Mouse (Mus musculus) CD4-positive, CD25-positive, alpha-beta regulatory T cell, adult 2 months (primary cell): ENCODE results near the gene Trip12.

Source experiments
- DNase-seq: peaks from one replicate; pipeline ENCODE4 v3.0.0-alpha.2; 2012; ENCODE audit warnings: low read depth, low spot score

The Trip12 gene

DNA sequence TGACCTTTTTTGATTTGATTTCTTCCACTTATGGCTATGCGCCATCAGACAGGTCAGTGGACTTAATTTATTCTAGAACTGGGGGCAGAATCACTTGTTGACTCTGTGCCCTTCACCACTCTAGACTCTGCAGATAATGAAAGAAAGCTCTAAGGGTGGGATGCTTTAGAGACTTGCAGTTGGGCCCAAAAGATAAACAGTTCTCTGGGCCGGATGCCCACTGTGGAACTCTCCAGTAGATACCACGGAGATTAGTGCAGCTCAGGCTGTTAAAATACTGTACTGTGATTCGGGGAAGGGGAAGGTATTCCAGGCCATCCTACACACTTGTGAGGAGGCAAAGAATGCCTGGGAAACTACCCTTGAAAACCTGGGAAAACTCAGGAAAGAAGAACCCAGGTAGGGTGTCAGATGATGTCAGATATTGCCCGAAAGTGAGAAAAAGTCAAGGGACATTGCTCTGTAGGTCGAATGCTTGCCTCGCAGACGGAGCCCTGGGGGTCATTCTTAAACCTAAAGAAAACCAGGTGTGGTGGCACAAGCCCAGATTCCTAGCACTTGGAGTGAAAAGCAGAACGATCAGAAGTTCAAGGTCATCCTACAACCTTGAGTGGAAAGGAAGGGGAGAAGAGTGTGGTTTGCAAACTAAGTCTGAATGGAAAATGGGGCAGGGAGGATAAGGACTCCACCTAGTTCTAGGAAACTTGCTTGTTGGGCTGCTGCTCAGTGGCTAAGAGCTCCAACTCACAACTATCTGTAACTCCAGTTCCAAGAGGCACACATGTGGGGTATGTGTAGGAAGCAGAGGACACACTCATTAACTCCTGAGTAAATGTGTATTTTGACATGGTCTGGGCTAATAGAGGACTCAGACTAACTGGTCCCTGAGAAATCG, 20.3 kb upstream of the Trip12 start:
- no peak for DNase-seq

DNA sequence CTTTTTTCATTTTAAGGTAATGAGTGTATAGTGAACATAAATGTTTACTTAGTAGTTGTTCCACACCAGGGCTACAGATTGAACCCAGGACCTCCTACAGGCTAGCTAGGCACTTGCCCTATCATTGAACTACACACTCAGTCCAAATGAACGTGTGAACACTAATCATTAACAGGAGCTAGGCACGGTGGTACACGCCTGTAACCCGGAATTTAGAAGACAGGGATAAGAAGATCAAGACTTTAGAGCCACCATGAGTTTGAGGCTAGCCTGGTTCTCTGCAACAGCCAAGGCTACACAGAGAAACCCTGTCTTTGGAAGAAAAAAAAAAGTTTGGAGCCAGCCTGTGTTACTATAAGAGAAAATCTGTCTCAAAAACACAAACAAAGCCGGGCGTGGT, 19.3 kb upstream of the Trip12 start:
- DNase-seq = no peak

DNA sequence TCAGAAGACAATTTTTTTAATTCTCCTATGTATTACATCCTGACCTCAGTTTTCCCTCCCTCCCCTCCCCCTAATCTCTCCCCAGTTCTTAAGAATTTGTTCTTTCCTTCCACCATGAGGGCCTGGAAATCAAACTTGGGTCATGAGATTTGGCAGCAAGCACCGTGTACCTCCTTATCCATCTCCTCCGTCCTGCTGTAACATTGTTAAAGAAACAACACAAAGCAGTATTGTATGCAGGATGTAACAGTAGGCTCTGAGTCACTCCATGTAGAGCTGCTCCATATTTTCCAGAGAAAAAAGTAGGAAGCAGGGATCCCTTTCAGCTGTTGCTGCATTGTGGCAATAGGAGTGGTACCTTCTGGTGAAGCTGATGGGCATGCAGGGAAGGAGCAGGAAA, 15.4 kb upstream of the Trip12 start:
- no peak for DNase-seq

DNA sequence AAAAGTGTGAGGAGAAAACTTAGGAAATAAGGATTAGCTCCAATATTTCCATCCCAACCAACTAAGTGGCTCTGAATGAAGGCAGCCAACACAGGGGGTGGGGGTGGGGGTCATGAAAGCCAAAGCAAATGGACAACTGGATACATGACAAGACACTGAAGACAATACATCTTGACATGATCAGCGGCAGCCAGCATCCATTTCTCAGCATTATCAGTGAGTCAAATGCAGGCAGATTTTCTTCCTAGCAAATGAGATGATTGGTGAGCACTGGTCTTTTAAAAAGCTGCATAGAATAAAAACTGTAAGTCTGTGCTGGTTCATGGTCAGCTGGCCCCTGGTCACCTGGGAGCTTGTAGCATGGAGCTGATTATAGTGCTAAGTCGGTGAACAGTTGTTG, 14.7 kb upstream of the Trip12 start:
- no peak for DNase-seq

DNA sequence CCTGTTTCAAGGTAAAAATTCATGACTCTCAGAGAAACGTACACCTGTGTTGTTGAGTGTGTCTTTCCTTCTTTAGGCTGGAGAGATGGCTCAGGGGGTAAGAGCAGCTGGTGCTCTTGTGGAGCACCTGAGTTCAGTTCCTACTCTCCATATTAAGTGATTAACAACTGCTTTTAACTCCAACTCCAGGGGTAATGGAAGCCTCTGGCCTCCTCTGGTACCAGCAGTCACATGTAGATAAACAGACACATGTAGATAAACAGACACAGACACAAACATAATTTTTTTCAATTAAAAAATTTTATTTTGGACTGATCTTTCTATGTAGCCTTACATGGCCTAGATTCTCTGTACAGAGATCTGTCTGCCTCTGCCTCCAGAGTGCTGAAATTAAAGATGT, 13.4 kb upstream of the Trip12 start:
- no peak for DNase-seq

DNA sequence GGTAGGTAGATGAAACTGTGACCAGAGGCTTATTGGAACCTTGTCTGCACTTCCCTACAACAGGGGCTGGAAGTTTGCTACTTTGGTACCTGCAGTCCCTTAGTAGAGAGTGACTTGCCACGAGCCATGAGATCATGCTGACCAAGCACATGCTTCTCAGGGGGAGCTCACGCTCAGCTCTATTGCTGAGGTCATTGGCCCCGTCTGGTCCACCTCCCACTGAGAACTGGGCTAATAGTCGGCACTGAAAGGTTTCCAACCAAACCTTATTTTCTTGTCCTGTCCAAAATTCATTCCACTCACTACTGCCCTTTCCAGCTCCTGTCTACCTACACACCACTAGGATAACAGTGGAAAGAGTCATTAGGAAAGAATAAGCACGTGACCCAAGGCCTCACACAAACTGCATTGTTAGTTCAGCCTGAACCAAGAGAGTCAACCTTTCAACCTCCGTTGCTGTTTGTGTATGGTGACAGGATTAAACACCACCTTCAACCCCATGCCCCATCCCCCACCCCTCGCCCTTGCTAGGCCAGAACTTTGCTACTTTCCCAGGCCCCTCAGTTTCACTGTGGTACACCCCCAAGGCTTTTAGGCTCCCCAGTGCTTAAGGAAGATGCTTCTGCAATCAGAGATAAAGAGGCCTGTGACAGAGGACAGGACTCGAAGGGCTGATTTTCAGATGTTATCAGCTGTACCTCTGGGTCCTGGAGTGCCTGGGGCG, 11.4 kb upstream of the Trip12 start:
- no peak for DNase-seq

DNA sequence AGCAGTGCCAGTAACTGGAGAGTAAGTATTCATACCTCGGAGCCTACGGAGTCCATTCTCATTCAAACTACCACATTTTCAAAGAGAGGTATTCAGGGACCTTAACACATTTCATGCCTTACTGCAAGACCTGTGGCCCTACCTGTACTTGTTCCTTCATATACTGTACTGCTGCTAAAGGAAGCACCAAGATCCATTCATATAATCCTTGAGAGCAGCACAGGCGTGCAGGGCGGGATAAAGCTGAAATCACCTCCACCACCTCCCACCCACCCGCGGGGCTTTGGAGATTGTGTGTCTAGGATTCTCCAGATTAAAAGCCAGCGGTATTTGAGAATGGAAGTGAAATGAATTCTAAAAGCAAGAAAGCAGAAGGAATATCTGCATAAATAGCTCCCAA, 10.2 kb upstream of the Trip12 start:
- no peak for DNase-seq

DNA sequence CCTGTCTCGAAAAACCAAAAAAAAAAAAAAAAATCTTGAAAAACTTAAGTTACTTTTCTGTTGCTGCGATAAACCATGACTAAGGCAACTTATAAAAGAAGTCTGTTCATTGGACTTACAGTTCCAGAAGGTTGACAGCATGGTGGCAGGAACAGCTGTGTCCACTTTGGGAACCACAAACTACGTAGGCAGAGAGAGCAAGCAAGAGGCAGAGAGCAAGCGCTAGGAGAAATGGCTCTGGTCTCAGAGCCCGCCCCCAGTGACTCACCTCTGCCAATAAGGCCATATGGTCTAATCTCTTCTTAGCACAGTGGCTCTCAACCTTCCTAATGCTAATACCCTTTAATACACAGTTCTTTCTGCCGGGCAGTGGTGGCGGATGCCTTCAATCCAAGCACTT, 9.5 kb upstream of the Trip12 start:
- DNase-seq = no peak

DNA sequence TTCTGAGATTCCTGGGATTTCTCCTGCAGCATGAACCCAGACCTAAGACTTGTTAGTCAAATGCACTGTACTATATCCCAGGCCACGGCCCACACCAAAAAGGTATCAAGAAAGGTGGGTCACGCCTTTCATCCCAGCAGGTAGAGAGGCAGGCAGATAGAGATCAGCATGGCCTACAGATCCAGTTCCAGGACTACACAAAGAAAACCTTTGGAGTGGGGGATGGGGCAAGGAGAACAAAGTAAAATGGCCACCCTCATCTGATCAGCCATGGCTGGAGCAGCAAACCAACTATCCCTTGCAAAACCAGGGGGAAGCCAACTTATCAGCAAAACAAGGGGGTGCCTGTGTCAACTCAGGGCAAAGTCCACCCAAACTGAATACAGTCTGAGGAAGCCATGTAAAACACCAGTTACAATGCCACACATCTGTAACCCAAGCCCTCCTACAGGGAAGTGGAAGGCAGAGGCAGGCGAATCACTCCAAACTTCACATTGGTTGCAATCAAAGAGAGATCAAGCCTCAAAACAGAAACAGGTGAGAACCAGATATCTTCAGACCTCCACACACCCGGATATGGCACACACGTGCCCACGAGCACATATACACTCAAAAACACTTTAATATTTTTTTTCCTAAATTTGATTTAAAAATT, 8.6 kb upstream of the Trip12 start:
- DNase-seq = no peak

DNA sequence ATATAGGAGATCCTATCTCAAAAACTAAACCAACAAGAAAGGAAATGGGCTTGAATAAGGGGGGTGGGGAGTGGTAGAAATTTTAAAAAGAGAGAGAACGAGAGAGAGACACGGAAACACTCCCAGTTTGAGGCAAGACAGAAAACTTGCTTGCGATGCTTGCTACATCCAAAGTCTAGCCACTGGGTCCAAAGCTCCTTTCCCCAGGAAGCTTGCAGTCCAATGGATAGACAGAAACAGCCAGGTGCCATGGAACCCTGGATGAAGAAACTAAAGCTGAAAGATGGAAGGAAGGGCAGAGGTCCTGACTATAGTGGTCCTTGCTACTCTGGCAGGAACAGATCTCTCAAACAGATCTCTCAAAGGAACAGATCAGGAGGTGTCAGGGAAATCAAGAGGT, 8.0 kb upstream of the Trip12 start:
- no peak for DNase-seq

DNA sequence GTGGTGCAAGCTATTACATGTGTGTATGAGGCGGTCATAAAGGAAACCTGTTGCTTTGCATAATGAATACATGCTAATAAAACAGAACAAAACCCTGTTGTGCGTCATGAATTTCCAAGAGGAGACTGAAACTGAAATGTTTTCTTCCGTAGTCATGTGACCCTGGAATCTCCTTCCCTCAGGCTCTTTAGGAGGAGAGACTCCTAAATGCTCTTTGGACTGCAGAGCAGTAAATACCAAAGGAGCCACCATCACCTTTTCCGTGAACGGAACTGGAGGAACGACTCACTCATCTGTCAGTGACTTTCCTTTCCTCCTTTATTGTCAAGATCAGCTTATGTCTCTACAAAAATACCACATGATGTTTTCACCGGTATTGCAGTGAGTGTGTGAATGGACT, 7.4 kb upstream of the Trip12 start:
- no peak for DNase-seq

DNA sequence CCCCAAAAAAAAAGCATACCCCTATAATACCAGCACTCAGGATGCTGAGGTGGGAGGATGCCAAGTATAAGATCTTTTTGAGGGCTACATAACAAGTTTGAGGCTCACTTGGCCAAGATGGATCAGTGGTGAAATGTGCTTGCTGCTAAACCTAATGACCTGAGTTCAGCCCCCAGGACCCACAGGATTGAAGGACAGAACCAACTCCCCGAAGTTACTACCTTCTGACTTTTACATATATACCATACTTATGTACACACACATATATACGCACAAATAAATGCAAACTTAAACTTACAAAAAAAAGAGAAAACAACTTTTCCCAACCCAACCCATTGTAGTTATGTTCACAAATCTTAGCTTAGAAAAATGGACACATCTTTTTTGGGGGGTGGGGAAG, 3.0 kb upstream of the Trip12 start:
- no peak for DNase-seq

DNA sequence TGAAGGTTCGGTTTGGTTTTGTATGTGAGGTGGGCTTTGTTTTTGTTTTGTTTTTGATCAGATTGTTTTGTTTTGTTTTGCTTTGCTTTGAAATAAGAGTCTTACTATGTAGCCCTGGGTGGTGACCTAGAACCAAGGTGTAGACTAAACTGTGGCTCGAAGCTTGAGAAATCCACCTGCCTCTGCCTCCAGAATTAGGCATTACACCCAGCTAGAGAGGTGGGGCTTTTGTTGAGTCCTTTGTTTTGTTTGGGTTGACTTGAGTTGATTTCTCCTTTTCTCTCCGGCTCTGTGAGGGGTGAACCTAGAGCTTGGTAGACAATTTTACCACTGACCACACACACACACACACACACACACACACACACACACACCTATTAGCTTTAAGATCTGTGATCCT, 745 bp upstream of the Trip12 start:
- DNase-seq = no peak

DNA sequence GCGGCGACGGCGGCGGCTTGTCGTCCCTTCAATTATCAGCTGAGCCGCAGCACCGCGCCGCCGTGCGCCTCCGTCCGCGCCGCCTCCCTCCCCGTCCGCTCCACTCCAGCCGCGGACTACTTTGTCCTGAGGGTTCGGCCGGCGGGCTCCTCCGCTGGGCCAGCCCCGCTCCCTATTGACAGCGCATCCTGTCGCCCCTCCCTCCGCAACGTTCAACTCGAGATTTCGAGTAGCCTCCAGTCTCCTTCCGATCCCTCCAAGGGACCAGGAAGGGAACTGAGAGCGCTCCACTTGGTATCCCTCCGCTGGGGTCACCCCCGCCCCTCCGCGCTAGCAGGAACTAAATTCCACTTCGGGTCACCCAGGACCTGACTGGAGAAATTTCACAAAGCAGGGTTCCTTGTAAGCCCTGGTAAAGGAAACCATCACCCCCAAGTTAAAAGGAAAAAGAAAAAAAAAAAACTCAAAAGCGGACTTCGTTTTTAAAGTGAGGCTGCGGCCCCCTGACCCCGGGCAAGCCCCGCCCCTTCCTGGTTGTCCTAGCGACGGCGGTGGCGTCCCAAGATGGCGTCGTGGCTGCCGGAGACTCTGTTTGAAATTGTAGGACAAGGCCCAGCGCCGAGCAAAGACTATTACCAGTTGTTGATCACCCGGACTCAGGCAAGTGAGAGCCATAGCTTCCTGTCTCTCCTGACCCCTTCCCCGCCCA, 853 bp downstream of the Trip12 start, which contains the start of gene Fbxo36:
Gene Fbxo36 (plus strand): TSS at position 533 of the 709 bp plus-strand sequence.
- peak; percentile 92 for DNase-seq

DNA sequence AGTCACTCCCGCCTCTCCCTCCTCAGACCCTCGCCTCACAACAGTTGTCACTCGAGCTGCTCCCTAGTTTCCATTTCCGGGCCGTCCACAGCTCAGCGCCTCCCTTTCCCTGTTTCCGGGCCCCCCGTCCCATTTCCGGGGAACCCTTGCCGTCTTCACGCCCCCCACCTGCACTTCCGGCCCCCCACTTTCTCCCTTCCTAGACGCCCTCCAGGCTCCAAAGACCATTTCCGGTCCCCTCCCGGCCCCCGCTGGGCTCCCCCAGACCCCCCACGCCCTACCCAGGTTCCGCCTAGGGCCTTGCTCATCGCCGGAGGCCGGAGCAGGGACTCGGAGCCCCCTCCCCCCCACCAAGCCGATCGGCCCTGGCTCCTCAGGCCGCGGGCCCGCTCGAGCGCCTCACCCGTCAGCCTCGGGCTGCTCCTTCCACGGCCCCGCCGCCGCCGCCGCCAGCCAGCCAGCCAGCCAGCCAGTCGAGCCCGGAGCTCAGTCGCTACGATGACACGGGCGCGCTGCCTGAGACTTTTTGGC, 1.6 kb downstream of the Trip12 start:
- DNase-seq = peak; percentile 73

DNA sequence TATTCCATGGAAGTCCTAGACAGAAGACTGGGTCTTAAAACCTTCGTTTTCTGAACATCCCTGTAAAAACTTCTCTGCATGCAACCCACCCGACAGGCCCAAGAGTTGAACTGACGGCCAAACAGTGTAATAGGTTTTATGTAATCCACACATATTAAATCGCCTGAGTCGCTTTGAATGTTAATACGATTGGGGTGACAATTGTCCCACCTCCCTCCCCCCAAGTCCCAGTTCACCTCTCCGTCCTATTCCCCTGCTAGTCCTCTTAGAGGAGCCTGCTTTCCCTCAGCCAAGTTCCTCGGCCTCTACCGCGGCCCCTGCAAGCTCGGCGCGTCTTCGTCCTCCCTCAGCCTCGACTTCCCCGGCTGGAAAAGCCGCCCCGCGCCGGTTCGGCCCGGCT, 2.2 kb downstream of the Trip12 start:
- DNase-seq = no peak

DNA sequence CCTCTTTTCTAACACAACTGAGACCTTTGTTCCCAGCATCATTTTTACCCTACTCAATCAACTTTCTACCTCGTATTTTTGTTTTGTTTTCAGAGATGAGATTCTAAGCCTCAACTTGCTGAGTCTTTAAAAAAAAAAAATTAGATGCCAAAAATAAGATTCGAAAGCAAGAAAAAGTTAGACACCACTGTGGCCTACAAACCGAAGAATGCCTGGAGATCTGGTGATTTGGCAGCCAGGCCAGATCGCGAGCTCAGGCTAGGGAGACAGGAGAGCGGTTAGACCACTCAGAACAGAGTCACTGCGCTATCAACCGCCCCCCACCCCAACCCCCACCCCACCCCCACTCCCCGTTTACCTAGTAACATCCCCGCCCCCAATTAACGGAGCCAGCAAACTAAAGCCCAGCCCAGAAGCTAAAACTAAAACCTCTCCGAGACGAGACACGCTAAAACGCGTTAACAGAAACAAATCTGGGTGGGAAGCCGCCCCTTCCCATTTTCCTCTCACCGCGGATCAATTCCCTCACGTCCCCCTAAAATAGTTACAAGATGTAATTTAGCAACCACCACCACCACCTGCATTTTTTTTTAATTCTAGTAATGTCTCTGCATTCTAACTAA, 2.7 kb downstream of the Trip12 start:
- DNase-seq = peak; percentile 30

DNA sequence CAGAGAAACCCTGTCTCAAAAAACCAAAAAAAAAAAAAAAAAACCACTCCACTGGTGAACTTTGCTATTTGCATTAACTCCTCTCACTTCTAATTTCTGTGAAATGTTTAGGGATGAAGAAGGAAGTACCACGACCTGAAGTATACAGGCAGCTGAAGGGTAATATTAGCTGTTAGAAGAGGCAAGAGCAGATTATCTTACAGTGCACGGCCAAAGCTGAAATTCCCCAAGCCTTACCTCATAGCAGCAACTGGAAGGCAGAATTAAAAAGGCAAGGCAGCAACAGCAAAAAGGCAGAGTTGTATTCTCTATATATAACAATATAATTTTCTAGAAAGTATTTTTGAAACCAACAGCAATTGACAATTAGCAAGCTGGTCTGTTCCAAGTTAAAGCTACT, 15.2 kb downstream of the Trip12 start:
- DNase-seq = no peak

DNA sequence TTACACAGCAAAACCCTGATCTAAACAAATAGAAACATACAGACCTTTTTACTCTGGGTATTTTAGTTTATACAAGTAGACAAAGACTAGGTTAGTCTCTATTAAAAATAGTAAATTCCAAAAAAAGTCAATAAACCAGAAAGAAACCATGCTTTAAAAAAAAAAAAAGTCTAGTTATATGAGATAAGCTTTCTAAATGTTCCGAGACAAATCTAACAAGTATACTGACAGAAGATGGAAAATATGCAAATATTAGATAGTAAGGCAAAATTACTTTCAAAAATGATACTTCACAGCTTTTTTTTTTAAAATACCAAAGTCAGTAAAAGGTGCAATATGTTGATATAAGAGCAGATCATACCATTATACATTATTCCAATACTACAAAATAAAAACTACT, 22.7 kb downstream of the Trip12 start:
- no peak for DNase-seq

DNA sequence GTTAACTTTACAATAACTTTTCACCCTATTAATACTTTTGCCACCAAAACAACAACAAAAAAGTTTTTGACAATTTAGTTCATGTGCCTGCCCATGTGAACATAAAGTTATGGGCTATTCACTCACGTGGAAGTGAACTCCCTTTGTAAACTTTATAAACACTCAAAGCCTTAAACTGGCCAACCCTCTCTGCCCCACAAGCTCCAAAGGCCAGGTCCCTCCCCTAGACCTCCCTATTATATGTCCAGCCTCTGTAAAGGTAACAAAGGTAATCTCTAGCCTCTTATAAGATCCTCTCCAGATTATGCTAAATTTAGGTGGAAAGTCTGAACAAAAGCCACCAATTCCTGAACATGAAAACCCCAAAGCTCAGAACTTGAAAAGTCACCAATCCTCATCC, 36.5 kb downstream of the Trip12 start:
- no peak for DNase-seq

DNA sequence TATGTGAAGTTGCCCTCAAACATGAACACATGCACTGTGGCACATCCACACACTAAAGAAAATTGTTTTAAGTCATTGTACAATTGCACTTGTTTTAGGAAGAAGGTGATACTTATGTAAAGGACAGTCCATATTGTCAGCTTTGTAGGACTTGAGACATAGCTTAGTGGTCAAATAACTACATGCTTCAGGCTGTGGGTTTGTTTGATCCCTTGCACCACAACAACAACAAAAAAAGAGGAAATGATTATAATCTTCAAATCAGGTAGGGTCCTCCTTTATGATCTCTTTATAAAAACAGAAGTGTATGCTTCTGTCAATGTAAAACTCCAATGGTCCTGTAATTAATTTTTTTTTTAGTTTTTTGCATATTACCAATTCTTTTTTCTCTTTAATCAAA, 41.1 kb downstream of the Trip12 start:
- DNase-seq = no peak
